Mouse (Mus musculus) forebrain, postnatal 0 days (tissue): ENCODE measurements around the gene Slc39a11. TPM values are rescaled to one million over a fixed set of nuclear protein-coding genes. Genes with fewer than 3 reads are reported as not detected.

Experiments
- ATAC-seq: fragments of 200-750 bp; cut with Nextera tagmentation; 2 replicates; pipeline ENCODE4 v1.8.0; 2017; ENCODE audit warnings: mild to moderate bottlenecking, moderate library complexity
- DNase-seq: peaks from one replicate; pipeline ENCODE4 v3.0.0-alpha.2; 2015
- H3K27ac ChIP-seq: fragments of 300-500 bp; sonication (generic); 2 replicates; pipeline ENCODE4 v1.5.1; 2014; ENCODE audit warnings: low read depth, mild to moderate bottlenecking, antibody characterized with exemption, low read length, moderate library complexity, mixed read lengths
- H3K27me3 ChIP-seq: fragments of 300-500 bp; sonication (generic); 2 replicates; pipeline ENCODE4 v1.6.1; 2014; ENCODE audit warnings: mild to moderate bottlenecking, low read length, mixed read lengths; ENCODE audit not compliant: insufficient read depth
- H3K36me3 ChIP-seq: fragments of 300-500 bp; sonication (generic); 2 replicates; pipeline ENCODE4 v1.6.1; 2014; ENCODE audit warnings: mild to moderate bottlenecking, moderate library complexity; ENCODE audit not compliant: insufficient read depth
- H3K4me1 ChIP-seq: fragments of 300-500 bp; sonication (generic); 2 replicates; pipeline ENCODE4 v1.6.1; 2014; ENCODE audit warnings: antibody characterized with exemption; ENCODE audit not compliant: insufficient read depth
- H3K4me2 ChIP-seq: fragments of 300-500 bp; sonication (generic); 2 replicates; pipeline ENCODE4 v1.6.1; 2014; ENCODE audit warnings: low read depth, mild to moderate bottlenecking, moderate library complexity
- H3K4me3 ChIP-seq: fragments of 300-500 bp; sonication (generic); 2 replicates; pipeline ENCODE4 v1.5.1; 2014; ENCODE audit warnings: low read depth, low read length, mixed read lengths
- H3K9ac ChIP-seq: fragments of 300-500 bp; sonication (generic); 2 replicates; pipeline ENCODE4 v1.6.1; 2014; ENCODE audit warnings: mild to moderate bottlenecking
- H3K9me3 ChIP-seq: fragments of 300-500 bp; sonication (generic); 2 replicates; pipeline ENCODE4 v1.6.1; 2016; ENCODE audit warnings: low read length
- CTCF ChIP-seq: sonication (generic); IDR thresholded peaks from 2 replicates; pipeline ENCODE4 v1.5.1; 2016; ENCODE audit warnings: antibody characterized with exemption, control low read depth, low read depth
- WGBS: fragments of 180-500 bp; shearing (Covaris S2); extraction: QIAGEN DNeasy Blood & Tissue Kit; methylation state at CpG from one replicate; pipeline ENCODE4 v1.1.7; 2014; 5-methylcytosine and 5-hydroxymethylcytosine counted together
- polyA plus RNA-seq: library from polyadenylated mRNA; unstranded; fragments of >200 nt; fragmentation: Nextera tagmentation; extraction: Ambion mirVana; gene quantifications from 2 replicates; pipeline ENCODE4 v1.2.1, GENCODE M21; 2015
- total RNA-seq: library from RNA; depleted of rRNA; stranded (reverse); fragments of >200 nt; gene quantifications from 2 replicates; pipeline ENCODE4 v1.2.3, GENCODE M21; 2014

Slc39a11 gene
- total and polyA plus RNA-seq, 2 experiments from 2014 or later = 39.1 to 48.2 TPM

DNA sequence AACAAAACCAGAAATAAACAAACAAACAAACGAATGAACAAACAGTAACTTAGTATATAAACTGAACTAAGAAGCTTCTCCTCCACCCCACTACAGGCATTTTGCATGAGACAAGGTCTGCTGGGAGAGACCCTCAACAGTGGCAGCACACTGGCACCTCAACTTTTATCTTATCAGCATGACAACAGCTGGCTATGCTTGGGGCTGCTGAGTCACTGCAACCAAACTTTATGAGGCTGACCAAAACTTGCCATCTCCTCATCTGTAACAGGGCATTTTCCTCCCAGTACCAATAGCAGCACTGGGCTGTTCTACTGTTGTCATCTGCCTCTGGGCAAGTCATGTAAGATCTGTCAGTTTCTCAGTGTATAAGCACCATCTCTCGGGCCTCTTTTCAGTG lies 31.1 kb upstream of the Slc39a11 start:
- H3K27ac ChIP-seq = no peak overlapping the region
- no peak for ATAC-seq
- WGBS = 91% methylated on average over 2 of the region's 2 CpGs

DNA sequence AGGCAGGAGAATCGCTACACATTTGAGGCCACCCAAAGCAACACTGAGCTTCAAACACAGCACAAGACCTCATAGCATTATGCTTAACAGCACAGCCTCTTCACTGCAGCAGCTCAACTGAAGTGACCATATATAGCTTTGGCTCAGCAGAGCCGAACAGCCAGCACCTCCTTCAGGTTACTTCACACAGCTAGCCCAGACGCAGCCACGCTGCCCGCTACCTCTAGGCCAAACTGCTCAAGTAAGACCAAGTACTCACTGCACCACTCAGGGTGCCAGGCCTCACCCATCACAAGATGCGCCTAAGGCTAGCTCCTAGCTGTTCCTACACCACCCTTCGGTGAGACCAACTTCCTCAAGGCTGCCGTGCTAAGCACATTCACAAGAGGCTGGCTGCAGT lies 28.5 kb upstream of the Slc39a11 start:
- Histone ChIP-seq H3K4me2 (no peak overlapping the region), H3K4me3 (no peak overlapping the region), H3K27me3 (no peaks in the 10 kb centered on the region), H3K36me3 (peaks cover 11% of the 10 kb centered on the region), H3K9ac (no peak overlapping the region), H3K4me1 (0 out of 2 replicates have a peak, but pooled peaks cover 7% of the 10 kb centered on the region), H3K27ac (no peak overlapping the region), H3K9me3 (no peaks in the 10 kb centered on the region)
- no peak for TF ChIP-seq CTCF
- DNase-seq (no peak), ATAC-seq (no peak)
- 83% methylated on average over 8 of the region's 8 CpGs for WGBS

More for the DNA sequence above, 31.1 kb upstream of the Slc39a11 start:
- H3K4me3 ChIP-seq = no peak overlapping the region
- no peak overlapping the region for H3K4me2 ChIP-seq
- H3K9ac ChIP-seq = no peak overlapping the region
- TF ChIP-seq CTCF = no peak
- H3K36me3 ChIP-seq = peaks cover 11% of the 10 kb centered on the region; the same call in 1 of the 2 replicates
- DNase-seq = no peak
- no peaks in the 10 kb centered on the region for H3K27me3 ChIP-seq
- no peaks in the 10 kb centered on the region for H3K9me3 ChIP-seq
- H3K4me1 ChIP-seq = peaks cover 14% of the 10 kb centered on the region; the same call in 1 of the 2 replicates

DNA sequence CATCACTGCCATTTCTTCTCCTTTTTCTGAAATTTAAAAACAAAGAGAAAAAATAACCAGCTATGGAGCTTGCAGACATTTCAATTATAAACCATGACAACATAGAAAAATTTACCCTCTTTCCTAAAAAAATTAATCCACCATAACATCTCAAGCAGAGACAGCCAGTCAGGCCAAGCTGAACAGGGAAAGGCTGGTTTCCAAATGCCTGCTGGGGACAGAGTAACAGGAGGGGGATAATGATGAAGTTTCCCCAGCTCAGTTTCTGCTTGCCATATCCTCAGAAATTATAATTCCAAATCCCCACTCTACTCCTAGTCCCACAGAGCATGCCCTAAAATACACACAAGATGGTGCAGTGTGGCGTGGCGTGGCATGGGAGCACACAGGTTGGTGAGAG lies 27.5 kb upstream of the Slc39a11 start:
- no peak overlapping the region for H3K4me2 ChIP-seq
- peaks cover 11% of the 10 kb centered on the region for H3K36me3 ChIP-seq
- H3K4me1 ChIP-seq = 0 out of 2 replicates have a peak, but pooled peaks cover under 1% of the 10 kb centered on the region
- no peak for TF ChIP-seq CTCF
- H3K27ac ChIP-seq = no peak overlapping the region
- no peak for ATAC-seq
- WGBS = 86% methylated on average over 2 of the region's 2 CpGs
- no peaks in the 10 kb centered on the region for H3K27me3 ChIP-seq
- peak overlapping the region; percentile 10; the same call in 1 of the 2 replicates for H3K9ac ChIP-seq
- H3K9me3 ChIP-seq = no peaks in the 10 kb centered on the region
- DNase-seq = no peak
- H3K4me3 ChIP-seq = no peak overlapping the region

DNA sequence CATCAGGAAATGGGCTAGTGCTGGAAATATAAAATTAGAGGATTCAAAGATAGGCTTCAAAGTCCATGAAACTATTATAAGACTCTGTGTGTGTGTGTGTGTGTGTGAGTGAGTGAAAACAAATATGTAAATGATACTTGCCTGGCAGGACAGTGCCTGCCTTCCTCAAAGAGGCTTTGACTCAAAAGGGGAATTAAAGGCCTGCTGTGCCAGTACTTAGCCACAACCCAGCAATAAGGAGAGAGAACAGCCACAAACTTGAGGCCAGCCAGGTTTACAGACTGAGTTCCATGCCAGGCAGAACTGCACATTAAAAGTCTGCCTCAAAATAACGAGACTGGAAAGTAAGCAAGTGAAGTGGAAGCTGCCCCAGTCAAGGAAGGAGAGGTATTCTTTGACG lies 27.0 kb upstream of the Slc39a11 start:
- TF ChIP-seq CTCF = no peak
- H3K9me3 ChIP-seq = no peaks in the 10 kb centered on the region
- 50% methylated on average over 2 of the region's 2 CpGs for WGBS

DNA sequence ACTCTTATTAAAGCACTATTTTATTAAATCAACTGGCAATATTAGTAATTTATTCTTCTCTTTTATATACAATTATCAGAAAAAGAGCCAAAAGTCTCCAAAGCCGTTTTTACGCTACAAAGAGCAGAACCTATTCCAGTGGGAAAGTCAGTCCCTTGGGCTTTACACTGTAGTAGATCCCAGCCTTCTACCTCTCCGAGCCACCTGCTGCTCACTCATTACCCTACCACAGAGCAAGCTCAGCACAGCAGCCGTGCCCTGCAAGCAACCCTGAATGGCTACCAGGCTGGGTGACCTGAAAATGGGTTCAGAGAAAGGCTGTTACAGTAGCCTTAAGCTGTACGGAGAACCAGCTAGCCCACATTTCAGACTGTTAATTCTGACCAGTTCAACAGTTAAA lies 24.7 kb upstream of the Slc39a11 start:
- H3K27me3 ChIP-seq = no peaks in the 10 kb centered on the region
- TF ChIP-seq CTCF = no peak
- H3K36me3 ChIP-seq = peaks cover 11% of the 10 kb centered on the region
- no peaks in the 10 kb centered on the region for H3K9me3 ChIP-seq
- H3K4me1 ChIP-seq = no peaks in the 10 kb centered on the region
- no peak overlapping the region for H3K4me2 ChIP-seq
- no peak overlapping the region for H3K27ac ChIP-seq
- ATAC-seq = no peak
- 84% methylated on average over 5 of the region's 5 CpGs for WGBS
- no peak for DNase-seq
- no peak overlapping the region for H3K4me3 ChIP-seq
- H3K9ac ChIP-seq = no peak overlapping the region

More for the DNA sequence above, 27.0 kb upstream of the Slc39a11 start:
- Histone ChIP-seq H3K4me3 (no peak overlapping the region), H3K4me2 (no peak overlapping the region), H3K36me3 (peaks cover 11% of the 10 kb centered on the region), H3K4me1 (no peaks in the 10 kb centered on the region), H3K27ac (no peak overlapping the region), H3K27me3 (no peaks in the 10 kb centered on the region), H3K9ac (no peak overlapping the region)
- ATAC-seq (no peak), DNase-seq (no peak)

DNA sequence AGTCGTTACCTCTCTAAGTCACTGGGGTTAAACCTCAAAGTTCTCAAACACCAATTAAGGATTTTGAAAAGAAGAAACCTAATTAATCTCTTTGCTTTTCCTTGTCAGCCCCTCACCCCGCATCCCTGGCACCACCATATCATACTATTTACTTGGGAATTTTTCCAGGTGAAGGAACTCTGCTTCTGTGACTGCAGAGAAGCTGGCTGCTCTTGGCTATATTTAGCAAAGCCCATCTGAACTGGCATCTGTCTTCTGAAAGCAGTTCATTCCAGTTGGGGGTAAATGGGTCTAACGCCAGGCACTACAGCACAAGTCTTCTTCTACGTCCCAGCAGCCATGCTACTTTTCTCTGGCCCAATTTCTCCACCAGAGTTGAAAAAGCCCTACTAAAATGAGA lies 23.7 kb upstream of the Slc39a11 start:
- Histone ChIP-seq H3K9me3 (no peaks in the 10 kb centered on the region), H3K4me1 (no peaks in the 10 kb centered on the region), H3K4me3 (no peak overlapping the region), H3K4me2 (no peak overlapping the region), H3K9ac (no peak overlapping the region), H3K36me3 (peaks cover 15% of the 10 kb centered on the region), H3K27me3 (no peaks in the 10 kb centered on the region), H3K27ac (no peak overlapping the region)
- peak; percentile 26 for DNase-seq
- TF ChIP-seq CTCF = no peak
- ATAC-seq = no peak
- WGBS = 69% methylated on average over 4 of the region's 4 CpGs

DNA sequence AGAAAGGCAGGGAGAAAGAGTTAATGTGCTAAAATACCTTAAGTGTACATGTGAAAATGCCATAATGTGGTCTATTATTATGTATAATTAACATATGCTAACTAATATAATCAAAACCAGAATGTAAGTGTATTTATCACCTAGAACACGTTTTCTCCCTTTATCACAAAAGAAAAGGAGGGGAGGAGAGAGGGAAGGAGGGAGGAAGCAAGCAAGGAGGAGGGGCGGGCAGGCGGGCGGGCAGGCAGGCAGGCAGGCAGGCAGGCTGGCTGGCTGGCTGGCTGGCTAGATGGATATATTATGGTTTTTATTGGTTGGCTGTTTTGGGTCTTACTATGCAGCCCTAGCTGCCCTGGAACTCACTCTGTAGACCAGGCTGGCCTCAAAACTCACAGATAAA lies 19.8 kb upstream of the Slc39a11 start:
- Histone ChIP-seq H3K27ac (no peak overlapping the region), H3K4me2 (no peak overlapping the region), H3K36me3 (peaks cover 5% of the 10 kb centered on the region; the same call in 1 of the 2 replicates), H3K4me1 (no peaks in the 10 kb centered on the region), H3K9ac (no peak overlapping the region), H3K27me3 (no peaks in the 10 kb centered on the region), H3K9me3 (no peaks in the 10 kb centered on the region), H3K4me3 (no peak overlapping the region)
- no peak for TF ChIP-seq CTCF
- DNase-seq (no peak), ATAC-seq (no peak)
- 60% methylated on average over 4 of the region's 4 CpGs for WGBS
